Mouse (Mus musculus): Measurements from ENCODE around the gene Klrd1.
"Not testable (repeated sequence)": the region's sequence is repeated elsewhere in the genome, so short reads cannot be mapped to it uniquely, and the experiment has no call there.

- not testable (repeated sequence) for TF ChIP-seq CTCF, EP300 (IDR thresholded peaks at IDR 0.05; ENCODE audit: low read depth)
These were observed 52.5 kb downstream of the Klrd1 start for GRCm38 (mm10) chr6:129644054-129644453.

Data from heart, postnatal 0 days (tissue).